Mouse (Mus musculus) erythroblast, embryonic 14.5 days (primary cell): ENCODE data around the gene Dapl1.

Experiments used
- GATA1 ChIP-seq: IDR thresholded peaks from 2 replicates; pipeline ENCODE4 v1.6.1; 2012; ENCODE audit warnings: low read length, inconsistent platforms, mixed read lengths
- TAL1 ChIP-seq: IDR thresholded peaks from 3 replicates; pipeline ENCODE4 v1.6.1; 2012; ENCODE audit warnings: low read length, inconsistent platforms, mixed read lengths

GRCm38 (mm10) chr2:59452102-59452501 lies 32.4 kb upstream of the Dapl1 start:
- TF ChIP-seq GATA1: no peak
- no peak for TF ChIP-seq TAL1
